15 mouse cellular contexts compared by ENCODE assay signal in the genomic region with DNA sequence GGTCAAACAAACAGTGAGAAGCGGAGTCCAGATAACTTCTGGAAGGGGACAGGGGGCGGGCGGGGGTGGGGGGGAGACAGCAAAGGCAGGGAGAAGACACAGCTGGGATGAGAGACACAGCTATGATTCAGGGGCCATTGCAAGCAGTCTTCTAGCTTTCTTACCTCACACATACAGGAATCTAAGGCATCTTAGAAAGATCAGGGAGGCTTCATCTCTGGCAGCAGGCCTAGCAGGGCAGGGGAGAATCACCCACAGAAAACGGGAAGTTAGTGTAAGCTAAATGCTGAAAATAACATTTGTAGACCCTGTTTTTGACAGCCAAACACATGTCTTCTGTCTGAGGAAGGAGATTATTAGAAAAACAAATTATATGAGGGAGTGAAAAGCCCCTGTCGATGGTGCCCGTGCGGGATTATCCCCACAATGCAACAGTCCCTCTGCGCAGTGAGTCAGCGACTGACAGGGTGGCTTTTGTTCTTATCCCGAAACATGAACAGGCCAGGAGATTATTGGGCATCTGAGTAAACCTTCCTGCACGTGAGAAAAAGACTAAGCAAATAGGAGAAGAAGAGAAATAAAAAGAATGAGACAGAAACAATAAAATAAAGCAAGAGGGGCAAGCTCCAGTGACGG.
DNase-seq lines count a peak whose midpoint lies in the region; ATAC-seq and TF ChIP-seq lines count a peak whose summit lies in the region.
"Had no signal": no experiment of that assay in that cellular context is flagged by ENCODE, and none has a peak within 500 bp of the region (broad histone marks: within the 10 kb centered on the region; RNA-seq: fewer than 3 reads in every experiment).

No protein-coding gene starts in this region.

- no peak for TF ChIP-seq EP300 in heart, adult 2 months (IDR thresholded peaks at IDR 0.05; ENCODE audit: insufficient read depth, low read depth, low read length)

- WGBS in heart, embryonic 12.5 days: 61% methylated on average over 12 of the region's 12 CpGs
- 70% methylated on average over 12 of the region's 12 CpGs for WGBS in heart, adult 2 months
- WGBS in lung, embryonic 15.5 days: 49% methylated on average over 12 of the region's 12 CpGs
- 31% methylated on average over 12 of the region's 12 CpGs for WGBS in forebrain, embryonic 14.5 days
- 32% methylated on average over 12 of the region's 12 CpGs for WGBS in stomach, embryonic 14.5 days

- peaks cover 9% of the 10 kb centered on the region; the same call in 1 of the 2 replicates for H3K27me3 ChIP-seq in heart, embryonic 12.5 days (replicated peaks)
- no peaks in the 10 kb centered on the region for H3K27me3 ChIP-seq in heart, adult 2 months (ENCODE audit: control insufficient read depth, insufficient read depth, low read length)
- H3K27me3 ChIP-seq in lung, embryonic 15.5 days: no peaks in the 10 kb centered on the region
- no peaks in the 10 kb centered on the region for H3K27me3 ChIP-seq in forebrain, embryonic 14.5 days (replicated peaks; ENCODE audit: control insufficient read depth, insufficient read depth, low read length)
- H3K27me3 ChIP-seq in stomach, embryonic 14.5 days (ENCODE audit: control insufficient read depth, insufficient read depth, low read length): no peaks in the 10 kb centered on the region
- H3K27me3 ChIP-seq: hindbrain, embryonic 15.5 days had no signal

- H3K4me1 ChIP-seq in heart, embryonic 12.5 days (replicated peaks): peaks cover 21% of the 10 kb centered on the region
- H3K4me1 ChIP-seq in heart, adult 2 months (ENCODE audit: control insufficient read depth, insufficient read depth, low read length): no peaks in the 10 kb centered on the region
- H3K4me1 ChIP-seq in lung, embryonic 15.5 days: peaks cover 19% of the 10 kb centered on the region
- peaks cover 33% of the 10 kb centered on the region for H3K4me1 ChIP-seq in forebrain, embryonic 14.5 days (ENCODE audit: control insufficient read depth, insufficient read depth, low read length)
- H3K4me1 ChIP-seq in stomach, embryonic 14.5 days (ENCODE audit: control insufficient read depth, insufficient read depth, low read length): peaks cover 18% of the 10 kb centered on the region

- no peak overlapping the region for H3K4me3 ChIP-seq in heart, embryonic 12.5 days
- no peak overlapping the region for H3K4me3 ChIP-seq in heart, adult 2 months
- no peak overlapping the region for H3K4me3 ChIP-seq in lung, embryonic 15.5 days
- no peak overlapping the region for H3K4me3 ChIP-seq in forebrain, embryonic 14.5 days (ENCODE audit: low read depth, low read length)
- H3K4me3 ChIP-seq in stomach, embryonic 14.5 days (ENCODE audit: low read depth, low read length): no peak overlapping the region
- H3K4me3 ChIP-seq: hindbrain, embryonic 15.5 days had no signal

- TF ChIP-seq POLR2A in heart, adult 2 months (IDR thresholded peaks at IDR 0.05; ENCODE audit: insufficient read depth, low read depth, low read length): no peak

- intact Hi-C loops in heart, adult 2 months (cut with DNase I): no loop called here

- DNase-seq in heart, adult 2 months: no peak
- DNase-seq in lung, postnatal 36 days: no peak
- peak; percentile 27 for DNase-seq in forebrain, embryonic 14.5 days (ENCODE audit: low spot score)
- no peak for DNase-seq in gastrocnemius, postnatal 4 days (ENCODE audit: low spot score in 2 of 2)
- DNase-seq: B cell, adult 2 months; cerebellum, adult 9-10 months; gastrocnemius, postnatal 10 days; layer of hippocampus, postnatal 36 days; thymus, postnatal 36 days had no signal

- H3K9me3 ChIP-seq in heart, embryonic 12.5 days (replicated peaks): no peaks in the 10 kb centered on the region
- no peaks in the 10 kb centered on the region for H3K9me3 ChIP-seq in lung, embryonic 15.5 days
- H3K9me3 ChIP-seq in forebrain, embryonic 14.5 days (replicated peaks; ENCODE audit: control insufficient read depth, low read length): no peaks in the 10 kb centered on the region
- no peaks in the 10 kb centered on the region for H3K9me3 ChIP-seq in stomach, embryonic 14.5 days (ENCODE audit: control insufficient read depth, low read depth, low read length)
- H3K9me3 ChIP-seq: hindbrain, embryonic 15.5 days had no signal

- no peak overlapping the region for H3K9ac ChIP-seq in heart, embryonic 12.5 days
- no peak overlapping the region for H3K9ac ChIP-seq in heart, adult 2 months (ENCODE audit: low read depth, low read length)
- H3K9ac ChIP-seq in lung, embryonic 15.5 days: no peak overlapping the region
- no peak overlapping the region for H3K9ac ChIP-seq in forebrain, embryonic 14.5 days (ENCODE audit: low read length)
- H3K9ac ChIP-seq in stomach, embryonic 14.5 days (replicated peaks; ENCODE audit: low read depth, low read length): no peak overlapping the region
- H3K9ac ChIP-seq: hindbrain, embryonic 15.5 days had no signal

- H3K27ac ChIP-seq in heart, embryonic 12.5 days (ENCODE audit: poor library complexity, severe bottlenecking): 0 out of 2 replicates have a peak overlapping the region, but pooled peaks have one; percentile 58
- H3K27ac ChIP-seq in heart, adult 2 months: no peak overlapping the region
- peak overlapping the region; percentile 57 for H3K27ac ChIP-seq in lung, embryonic 15.5 days
- H3K27ac ChIP-seq in forebrain, embryonic 14.5 days (ENCODE audit: low read depth, low read length): peak overlapping the region; percentile 39
- H3K27ac ChIP-seq in stomach, embryonic 14.5 days (ENCODE audit: low read length): peak overlapping the region; percentile 34; the same call in 1 of the 2 replicates
- H3K27ac ChIP-seq: hindbrain, embryonic 15.5 days had no signal

- H3K79me2 ChIP-seq in heart, adult 2 months (replicated peaks; ENCODE audit: control insufficient read depth, insufficient read depth, low read length): no peaks in the 10 kb centered on the region

- no peak for TF ChIP-seq CTCF in heart, adult 2 months (IDR thresholded peaks at IDR 0.05)

- H3K4me2 ChIP-seq in heart, embryonic 12.5 days: no peak overlapping the region
- H3K4me2 ChIP-seq in lung, embryonic 15.5 days: no peak overlapping the region
- no peak overlapping the region for H3K4me2 ChIP-seq in forebrain, embryonic 14.5 days (ENCODE audit: low read length)
- no peak overlapping the region for H3K4me2 ChIP-seq in stomach, embryonic 14.5 days (replicated peaks; ENCODE audit: low read depth, low read length)
- H3K4me2 ChIP-seq: hindbrain, embryonic 15.5 days; liver, embryonic 11.5 days had no signal

- no peak for ATAC-seq in heart, embryonic 12.5 days (ENCODE audit: insufficient number of reproducible peaks, low FRiP score)
- peak; percentile 53; the same call in 1 of the 2 replicates for ATAC-seq in lung, embryonic 15.5 days (ENCODE audit: borderline replicate concordance, extremely low read depth, low FRiP score, low TSS enrichment)
- ATAC-seq in forebrain, embryonic 14.5 days: no peak
- ATAC-seq in stomach, embryonic 14.5 days (ENCODE audit: insufficient number of reproducible peaks, insufficient read depth, low FRiP score, low read depth): peak; percentile 67; the same call in 1 of the 2 replicates
- ATAC-seq in megakaryocyte, adult 5-6 weeks (ENCODE audit: poor library complexity, severe bottlenecking): no peak

- no peaks in the 10 kb centered on the region for H3K36me3 ChIP-seq in heart, embryonic 12.5 days
- H3K36me3 ChIP-seq in heart, adult 2 months (ENCODE audit: control insufficient read depth, insufficient read depth, low read length): no peaks in the 10 kb centered on the region
- no peaks in the 10 kb centered on the region for H3K36me3 ChIP-seq in lung, embryonic 15.5 days
- no peaks in the 10 kb centered on the region; the same call in 1 of the 2 replicates for H3K36me3 ChIP-seq in forebrain, embryonic 14.5 days (ENCODE audit: control insufficient read depth, insufficient read depth, low read length)
- H3K36me3 ChIP-seq in stomach, embryonic 14.5 days (ENCODE audit: control insufficient read depth, insufficient read depth, low read length): no peaks in the 10 kb centered on the region
- H3K36me3 ChIP-seq: hindbrain, embryonic 15.5 days had no signal

Comparison
In these comparisons a context has a peak if more than half of its experiments do, and no peak if none do; other contexts are left out.
1. ATAC-seq: peak in lung, embryonic 15.5 days (single experiment) and stomach, embryonic 14.5 days (single experiment); none in heart, embryonic 12.5 days (single experiment), forebrain, embryonic 14.5 days (single experiment) and megakaryocyte, adult 5-6 weeks (single experiment).